Mouse (Mus musculus) kidney, adult 2 months (tissue): Measurements from ENCODE around the gene Tysnd1. TPM values are rescaled to one million over a fixed set of nuclear protein-coding genes. Genes with fewer than 3 reads are reported as not detected.

Experiments
- DNase-seq: peaks from one replicate; pipeline ENCODE4 v3.0.0; 2021
- H3K27ac ChIP-seq: fragments of 200-500 bp; 2 replicates; pipeline ENCODE4 v1.5.1; 2012; ENCODE audit warnings: low read depth, low read length, control low read depth, inconsistent platforms; ENCODE audit not compliant: insufficient read depth
- H3K27me3 ChIP-seq: fragments of 200-500 bp; replicated peaks from 2 replicates; pipeline ENCODE4 v1.6.1; 2012; ENCODE audit warnings: mild to moderate bottlenecking, moderate library complexity, low read length, inconsistent platforms; ENCODE audit not compliant: control insufficient read depth, insufficient read depth
- H3K36me3 ChIP-seq: fragments of 200-500 bp; 2 replicates; pipeline ENCODE4 v1.6.1; 2012; ENCODE audit warnings: mild to moderate bottlenecking, moderate library complexity, low read length, inconsistent platforms; ENCODE audit not compliant: control insufficient read depth, insufficient read depth
- H3K4me1 ChIP-seq: fragments of 200-500 bp; 2 replicates; pipeline ENCODE4 v1.6.1; 2011; ENCODE audit warnings: low read length; ENCODE audit not compliant: control insufficient read depth, insufficient read depth
- H3K4me3 ChIP-seq: fragments of 200-500 bp; 2 replicates; pipeline ENCODE4 v1.5.1; 2011; ENCODE audit warnings: mild to moderate bottlenecking, low read depth, low read length, control low read depth; ENCODE audit not compliant: insufficient read depth
- CTCF ChIP-seq: fragments of 200-500 bp; conservative IDR thresholded peaks from 2 replicates; pipeline ENCODE4 v1.5.1; 2011; ENCODE audit warnings: low read depth, mild to moderate bottlenecking, control low read depth, low read length, moderate library complexity, mixed read lengths; ENCODE audit not compliant: insufficient read depth, insufficient read length
- POLR2A ChIP-seq: fragments of 200-500 bp; IDR thresholded peaks from one replicate; pipeline ENCODE4 v1.6.1; 2011; ENCODE audit warnings: low read depth, low read length, control low read depth
- WGBS: fragments of 180-500 bp; shearing (Covaris S2); methylation state at CpG from one replicate; pipeline ENCODE4 v1.1.7; 2018; 5-methylcytosine and 5-hydroxymethylcytosine counted together
- polyA plus RNA-seq: library from polyadenylated mRNA; depleted of rRNA; stranded (reverse); fragments of >200 nt; gene quantifications from 2 replicates; pipeline ENCODE4 v1.2.3, GENCODE M21; 2012; rRNA removed

Gene Tysnd1
- 75.4 and 101 TPM in 2 replicates for polyA plus RNA-seq

DNA sequence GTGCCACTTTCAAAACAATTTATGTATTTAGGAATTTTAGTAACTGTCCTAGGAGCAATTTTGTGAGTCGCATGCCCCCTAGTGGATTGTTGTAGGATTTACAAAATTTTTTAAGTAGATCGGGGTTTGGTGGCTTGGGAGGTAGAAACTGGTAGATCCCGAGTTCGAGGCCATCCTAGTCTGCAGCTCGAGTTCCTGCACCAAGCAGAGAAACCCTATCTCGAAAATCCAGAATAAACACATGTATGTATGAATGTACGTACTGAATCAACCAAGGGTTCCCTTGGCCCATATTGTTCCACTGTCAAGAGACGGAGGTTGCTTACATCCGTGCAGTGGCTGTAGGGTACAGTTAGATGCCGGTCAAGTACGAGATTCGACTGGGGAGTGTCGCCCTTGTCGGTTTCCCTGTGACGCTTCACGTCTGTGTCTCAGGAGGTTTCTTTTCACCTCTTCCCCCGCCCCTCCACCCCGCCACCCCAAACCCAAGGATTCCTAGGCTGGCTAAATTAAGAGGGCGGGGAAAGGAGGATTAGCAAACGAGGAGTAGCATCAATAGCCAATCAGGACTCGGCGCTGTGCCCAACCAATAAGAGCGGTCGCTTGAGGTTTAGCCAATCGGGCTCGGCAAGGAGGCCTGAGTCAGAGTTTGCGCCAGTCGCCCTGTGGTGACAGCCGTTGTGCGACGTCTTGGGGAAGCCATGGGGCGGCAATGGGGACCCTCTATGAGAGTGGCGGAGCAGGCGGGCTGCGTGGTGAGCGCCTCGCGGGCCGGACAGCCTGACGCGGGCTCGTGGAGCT is at the start of gene Tysnd1:
TSS of gene Tysnd1 (plus strand) at position 645 of the 801 bp plus-strand sequence.
- peak within 1 kb of the TSS; percentile 61; the same call in 1 of the 2 replicates for H3K27ac ChIP-seq
- 1% methylated on average over 42 of the region's 42 CpGs for WGBS

DNA sequence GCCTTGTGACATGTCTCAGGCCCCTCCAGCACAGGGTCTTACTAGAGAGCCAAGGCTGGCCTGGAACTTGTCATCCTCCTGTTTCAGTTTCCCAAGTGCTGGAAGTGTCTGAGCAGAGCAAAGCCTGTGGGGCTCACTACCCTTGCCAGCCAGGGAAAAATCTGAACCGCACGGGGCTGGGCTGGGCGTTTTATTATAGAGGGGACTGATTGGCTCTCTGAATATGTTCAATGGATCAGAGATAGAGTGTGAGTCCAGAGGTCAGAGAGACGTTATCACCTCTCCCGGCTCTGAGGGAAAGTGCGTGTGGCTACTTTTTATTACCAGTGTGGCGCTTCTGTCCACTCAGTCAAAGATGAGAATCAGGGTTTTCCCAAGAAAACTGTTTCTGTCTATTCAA is 48.8 kb upstream of the Tysnd1 start:
- H3K4me3 ChIP-seq: no peak overlapping the region
- no peak overlapping the region for H3K27ac ChIP-seq
- H3K27me3 ChIP-seq: no peaks in the 10 kb centered on the region
- TF ChIP-seq POLR2A: no peak
- TF ChIP-seq CTCF: no peak
- no peaks in the 10 kb centered on the region for H3K36me3 ChIP-seq
- DNase-seq: no peak
- 82% methylated on average over 7 of the region's 7 CpGs for WGBS
- H3K4me1 ChIP-seq: peaks cover 7% of the 10 kb centered on the region; the same call in 1 of the 2 replicates

More for the DNA sequence above, at the start of gene Tysnd1:
- TF ChIP-seq POLR2A (peak; percentile 67), CTCF (no peak)
- DNase-seq: peak; percentile 99
- Histone ChIP-seq H3K36me3 (peaks cover 2% of the 10 kb centered on the region; the same call in 1 of the 2 replicates), H3K4me3 (peak within 1 kb of the TSS; percentile 84), H3K27me3 (no peaks in the 10 kb centered on the region), H3K4me1 (peaks cover 10% of the 10 kb centered on the region)

DNA sequence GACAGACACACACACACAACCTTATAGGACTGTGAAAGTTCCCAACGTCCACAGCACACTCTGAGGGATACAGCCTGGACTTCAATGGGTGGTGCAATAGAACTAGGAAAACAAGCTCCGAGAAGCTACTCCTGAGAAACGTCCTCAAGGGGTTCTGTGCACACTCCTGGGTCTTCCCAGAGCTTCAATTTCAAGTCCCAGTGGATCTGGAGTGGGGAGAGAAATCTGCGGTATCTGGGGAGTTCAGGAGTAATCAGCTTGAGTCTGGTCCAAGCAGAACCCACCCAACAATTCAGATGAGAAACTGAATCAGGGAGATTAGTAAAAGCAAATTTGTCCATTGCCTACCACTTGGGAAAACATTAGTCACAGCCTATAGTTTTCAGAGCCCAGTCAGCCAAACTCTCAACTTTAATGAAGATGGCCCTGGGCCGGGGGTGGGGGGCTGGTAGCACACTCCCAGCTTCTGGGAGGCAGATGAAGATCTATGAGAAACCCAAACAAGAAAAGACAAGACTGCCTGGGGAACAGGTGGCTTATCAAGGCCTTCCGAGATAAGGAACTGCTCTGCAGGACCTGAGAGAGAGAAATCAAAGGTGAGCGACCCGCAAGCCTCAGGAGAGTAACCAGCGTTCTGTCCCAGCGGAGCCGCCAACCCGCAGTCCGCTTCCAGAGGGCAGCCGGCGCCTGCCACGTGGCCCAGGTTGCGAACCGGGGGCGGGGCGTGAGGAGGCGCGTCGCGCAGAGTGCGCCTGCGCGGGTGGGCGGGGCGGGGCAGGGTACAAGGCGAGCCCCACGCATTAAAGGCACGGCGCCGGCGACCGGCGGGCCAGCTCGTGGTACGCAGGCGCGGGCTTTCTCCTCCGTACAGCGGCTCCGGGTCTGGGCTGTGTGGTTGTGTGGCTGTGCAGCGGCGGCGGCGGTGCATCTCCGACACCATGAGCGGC is 47.3 kb upstream of the Tysnd1 start, which contains the start of gene Ppa1:
TSS of gene Ppa1 (plus strand) at position 763 of the 947 bp plus-strand sequence.
- H3K27me3 ChIP-seq: no peaks in the 10 kb centered on the region
- WGBS: 3% methylated on average over 50 of the region's 50 CpGs
- peak within 1 kb of the TSS; percentile 95 for H3K4me3 ChIP-seq
- H3K27ac ChIP-seq: no peak within 1 kb of the TSS
- peaks cover 7% of the 10 kb centered on the region; the same call in 1 of the 2 replicates for H3K4me1 ChIP-seq
- H3K36me3 ChIP-seq: no peaks in the 10 kb centered on the region
- DNase-seq: peak; percentile 91
- TF ChIP-seq CTCF (no peak), POLR2A (no peak)

DNA sequence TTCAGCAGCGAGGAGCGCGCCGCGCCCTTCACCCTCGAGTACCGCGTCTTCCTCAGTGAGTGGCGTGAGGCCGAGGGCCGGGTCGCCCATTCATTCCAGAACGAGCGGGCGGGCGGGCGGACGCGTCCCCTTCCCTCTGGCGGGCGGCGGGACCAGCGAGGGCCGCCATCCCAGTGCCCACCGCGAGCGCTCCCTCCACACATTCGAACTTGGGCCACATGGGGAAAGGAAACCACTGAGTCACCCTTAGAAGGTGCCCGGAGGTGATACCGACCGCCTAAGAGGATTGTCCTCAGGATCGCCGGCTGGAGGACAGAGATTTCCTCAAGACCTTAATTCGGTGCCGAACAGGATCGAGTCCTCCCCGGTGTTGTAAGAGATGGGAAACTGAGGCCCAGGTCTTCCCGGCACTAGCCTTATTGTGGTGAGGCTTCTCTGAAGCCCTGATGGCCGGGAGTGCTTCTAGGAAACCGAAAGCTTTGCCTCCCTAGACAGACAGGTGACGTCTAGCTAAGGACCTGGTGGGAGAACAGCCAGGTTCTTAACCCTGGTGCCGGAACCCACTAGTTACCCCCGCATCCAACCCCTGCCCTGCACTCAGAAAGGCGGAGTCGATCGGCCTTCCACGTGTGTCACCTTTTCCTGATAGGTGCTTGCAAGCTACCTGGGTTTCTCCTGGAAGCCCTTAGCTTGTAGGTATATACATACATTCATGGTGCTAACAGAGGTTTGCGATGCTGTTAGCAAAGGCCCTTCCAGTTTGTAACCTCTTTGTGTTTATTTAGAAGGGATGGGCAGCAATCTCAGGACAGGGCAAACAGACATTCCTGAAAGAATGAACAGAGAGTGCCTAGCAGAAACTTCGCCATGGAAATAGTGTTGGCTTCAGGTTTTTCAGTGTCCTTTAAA is 46.3 kb upstream of the Tysnd1 start:
- no peak overlapping the region for H3K27ac ChIP-seq
- peak overlapping the region; percentile 95 for H3K4me3 ChIP-seq
- no peaks in the 10 kb centered on the region for H3K36me3 ChIP-seq
- TF ChIP-seq CTCF (no peak), POLR2A (no peak)
- H3K27me3 ChIP-seq: no peaks in the 10 kb centered on the region
- WGBS: 2% methylated on average over 49 of the region's 49 CpGs
- H3K4me1 ChIP-seq: peaks cover 7% of the 10 kb centered on the region; the same call in 1 of the 2 replicates
- DNase-seq: peak; percentile 24

DNA sequence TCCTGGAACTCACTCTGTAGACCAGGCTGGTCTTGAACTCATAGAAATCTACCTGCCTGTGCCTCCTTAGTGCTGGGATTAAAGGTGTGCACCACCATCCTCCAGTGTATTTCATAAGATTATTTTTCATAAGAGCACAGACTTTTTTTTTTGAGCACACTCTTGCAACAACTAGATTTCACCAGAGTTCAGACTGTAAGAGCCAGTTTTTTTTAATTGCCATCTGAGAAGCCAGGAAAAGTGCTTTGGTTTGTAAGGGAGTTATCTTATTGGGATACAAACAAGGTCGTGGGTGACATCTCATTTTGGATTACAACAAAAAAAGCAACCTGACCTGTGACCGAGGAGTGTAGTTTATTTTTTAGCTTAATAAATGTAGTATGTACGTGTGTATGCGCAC is 41.2 kb upstream of the Tysnd1 start:
- TF ChIP-seq CTCF: no peak
- TF ChIP-seq POLR2A: no peak
- Histone ChIP-seq H3K27ac (no peak overlapping the region), H3K36me3 (no peaks in the 10 kb centered on the region), H3K4me3 (no peak overlapping the region), H3K27me3 (no peaks in the 10 kb centered on the region), H3K4me1 (peaks cover 2% of the 10 kb centered on the region; the same call in 1 of the 2 replicates)
- 82% methylated on average over 4 of the region's 4 CpGs for WGBS
- no peak for DNase-seq

DNA sequence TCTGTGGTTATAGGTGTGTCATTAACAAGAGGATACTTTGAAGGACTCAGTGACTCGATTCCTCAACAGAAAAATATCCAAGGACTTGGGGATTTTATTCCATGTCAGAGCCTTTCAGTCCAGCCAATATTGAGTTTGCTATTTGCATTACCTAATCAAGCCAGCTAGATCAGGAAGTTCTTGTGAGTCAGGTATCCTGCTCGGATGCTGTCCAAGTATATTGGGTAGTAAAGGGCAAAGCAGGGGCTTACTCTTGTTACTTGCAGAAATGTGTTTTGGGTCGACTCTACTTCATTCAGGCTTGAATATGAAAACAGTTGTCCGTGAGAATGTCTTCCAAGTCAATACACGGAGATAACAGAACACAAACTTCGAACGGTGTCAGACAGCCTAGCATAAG is 40.6 kb upstream of the Tysnd1 start:
- H3K27me3 ChIP-seq: no peaks in the 10 kb centered on the region
- TF ChIP-seq CTCF (no peak), POLR2A (no peak)
- no peak overlapping the region for H3K4me3 ChIP-seq
- DNase-seq: no peak
- H3K36me3 ChIP-seq: no peaks in the 10 kb centered on the region
- no peaks in the 10 kb centered on the region; the same call in 1 of the 2 replicates for H3K4me1 ChIP-seq
- no peak overlapping the region for H3K27ac ChIP-seq
- WGBS: 73% methylated on average over 7 of the region's 7 CpGs
